Mouse (Mus musculus) bone marrow macrophage, adult 2 months (primary cell): Measurements from ENCODE around the gene Cisd3.

ENCODE experiments used
- CTCF ChIP-seq: IDR thresholded peaks from 2 replicates; pipeline ENCODE4 v1.5.1; 2012; ENCODE audit warnings: low read depth, mild to moderate bottlenecking, low read length, moderate library complexity
- POLR2A ChIP-seq: IDR thresholded peaks from 2 replicates; pipeline ENCODE4 v1.6.1; 2012; ENCODE audit warnings: mild to moderate bottlenecking, low read depth, low read length, borderline replicate concordance

DNA sequence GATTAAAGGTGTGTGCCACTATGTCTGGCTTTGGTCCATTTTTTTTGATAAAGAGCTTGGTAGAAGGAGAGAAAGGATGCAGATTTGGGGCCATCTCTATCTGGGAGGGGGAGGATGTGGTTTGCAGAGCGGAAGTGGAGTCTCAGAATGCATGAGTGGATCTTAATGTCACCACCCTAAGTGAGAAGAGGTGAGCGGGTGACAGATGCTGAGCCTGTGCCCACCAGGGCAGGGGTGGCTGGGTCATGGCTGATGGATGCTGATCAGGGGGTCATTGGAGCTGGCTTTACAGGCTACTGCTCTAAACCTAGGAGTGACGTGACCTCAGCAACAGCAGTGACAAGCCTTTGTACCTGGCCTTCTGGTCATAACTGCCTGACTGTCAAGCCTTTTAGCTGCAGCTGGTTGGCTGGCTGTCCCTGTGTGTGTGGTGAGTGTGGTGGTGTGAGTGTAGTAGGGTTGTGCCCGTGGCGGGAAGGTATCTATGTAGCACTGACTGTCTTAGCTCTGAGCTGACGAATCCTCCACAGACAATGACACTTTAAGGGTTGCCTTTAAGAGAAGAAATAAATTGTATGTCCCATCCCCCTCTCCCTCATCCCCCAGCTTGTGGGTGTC lies 1.5 kb upstream of the Cisd3 start:
- no peak for TF ChIP-seq POLR2A
- no peak for TF ChIP-seq CTCF
